Mouse (Mus musculus) CH12.LX (cell line): ENCODE measurements around the gene Cdk15.

Source experiments
- CTCF ChIP-seq, 2 experiments: IDR thresholded peaks in 1 of 2; conservative IDR thresholded peaks in 1 of 2; 2 replicates each; pipeline ENCODE4 v1.5.1; 2011 to 2012; ENCODE audit warnings: low read depth in 2 of 2, low read length in 2 of 2, improper control_type of control experiment in 1 of 2, inconsistent platforms in 1 of 2, mild to moderate bottlenecking in 1 of 2, moderate library complexity in 1 of 2
- EP300 ChIP-seq: IDR thresholded peaks from 2 replicates; pipeline ENCODE4 v1.6.1; 2011; ENCODE audit warnings: low read length, improper control_type of control experiment
- MAZ ChIP-seq: IDR thresholded peaks from 2 replicates; pipeline ENCODE4 v1.6.1; 2012; ENCODE audit warnings: low read depth, mild to moderate bottlenecking, inconsistent platforms, low read length, improper control_type of control experiment, moderate library complexity
- POLR2A ChIP-seq: IDR thresholded peaks from 2 replicates; pipeline ENCODE4 v1.6.1; 2011; ENCODE audit warnings: low read depth, mild to moderate bottlenecking, improper control_type of control experiment, low read length
- UBTF ChIP-seq: IDR thresholded peaks from 2 replicates; pipeline ENCODE4 v1.6.1; 2012; ENCODE audit warnings: low read depth, mild to moderate bottlenecking, inconsistent platforms, low read length, improper control_type of control experiment, moderate library complexity

GRCm38 (mm10) chr1:59286316-59286850, 29.7 kb downstream of the Cdk15 start:
- peak; percentile 28 to 66 for TF ChIP-seq CTCF (conservative IDR thresholded peaks at IDR 0.05 in 1 of 2, IDR thresholded peaks at IDR 0.05 in 1 of 2; ENCODE audit: low read depth in 2 of 2, low read length in 2 of 2)
- TF ChIP-seq EP300: no peak
- no peak for TF ChIP-seq POLR2A
- TF ChIP-seq MAZ: no peak
- TF ChIP-seq UBTF: no peak
